Mouse (Mus musculus): ENCODE measurements around the gene Serpini1. TPM values are rescaled to one million over a fixed set of nuclear protein-coding genes. Genes with fewer than 3 reads are reported as not detected.

Gene Serpini1
- polyA plus RNA-seq, 1 experiment from 2014 or later, result 139 TPM

DNA sequence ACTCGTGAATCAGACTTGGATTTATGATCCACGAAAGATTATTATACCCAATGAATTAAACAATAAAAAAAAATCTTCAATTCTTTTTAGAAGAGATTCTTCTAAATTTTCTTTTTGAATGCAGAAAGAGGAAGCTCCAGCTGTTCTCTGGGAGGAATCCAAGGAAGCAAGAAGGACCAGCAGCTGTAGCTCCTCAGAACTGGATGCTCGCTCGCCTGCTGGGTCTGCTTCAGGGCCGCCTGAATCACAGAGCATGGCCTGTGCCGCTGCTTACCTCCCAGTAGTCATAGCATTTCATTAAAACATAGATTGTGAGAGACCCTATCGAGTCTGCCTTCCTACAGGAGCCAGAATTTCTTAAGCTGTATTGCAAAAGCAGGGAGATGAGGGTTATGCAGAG is 53.7 kb downstream of the Serpini1 start:
- no peaks in the 10 kb centered on the region for H3K9me3 ChIP-seq (ENCODE audit: control insufficient read depth, low read length)
- H3K36me3 ChIP-seq (ENCODE audit: control insufficient read depth, insufficient read depth, low read length), result no peaks in the 10 kb centered on the region
- no peak for DNase-seq
- no peak overlapping the region for H3K9ac ChIP-seq (replicated peaks; ENCODE audit: low read length)
- 85% methylated on average over 7 of the region's 7 CpGs for WGBS
- H3K4me2 ChIP-seq (ENCODE audit: low read length), result no peak overlapping the region
- ATAC-seq (ENCODE audit: low FRiP score, low TSS enrichment), result no peak
- no peak overlapping the region for H3K4me3 ChIP-seq (replicated peaks; ENCODE audit: low read depth, low read length)
- no peak overlapping the region for H3K27ac ChIP-seq (replicated peaks; ENCODE audit: low read depth, low read length)
- no peaks in the 10 kb centered on the region for H3K4me1 ChIP-seq (ENCODE audit: control insufficient read depth, insufficient read depth, low read length)
- no peaks in the 10 kb centered on the region for H3K27me3 ChIP-seq (ENCODE audit: control insufficient read depth, insufficient read depth, low read length)

DNA sequence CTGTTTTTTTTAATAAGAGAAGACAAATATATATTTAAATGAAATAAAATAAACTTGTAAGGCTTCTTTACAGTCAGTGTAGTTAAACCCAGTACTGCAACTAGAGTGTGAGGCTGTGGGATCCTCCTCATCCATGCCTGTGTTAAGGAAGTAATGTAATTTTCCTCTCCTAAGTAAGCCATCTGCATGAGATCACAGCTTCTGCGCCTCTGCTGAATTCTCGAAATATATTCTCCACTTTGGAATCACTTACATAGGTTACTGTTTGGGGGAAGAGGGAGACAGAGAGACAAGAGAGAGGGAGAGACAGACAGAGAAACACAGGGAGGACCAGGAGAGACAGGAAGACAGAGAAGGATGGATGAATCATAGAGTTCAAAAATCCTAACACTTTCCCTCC is 67.3 kb downstream of the Serpini1 start:
- no peak for ATAC-seq (ENCODE audit: low FRiP score, low TSS enrichment)
- no peak overlapping the region for H3K4me3 ChIP-seq (replicated peaks; ENCODE audit: low read depth, low read length)
- H3K4me2 ChIP-seq (ENCODE audit: low read length), result no peak overlapping the region
- no peaks in the 10 kb centered on the region for H3K27me3 ChIP-seq (ENCODE audit: control insufficient read depth, insufficient read depth, low read length)
- H3K36me3 ChIP-seq (ENCODE audit: control insufficient read depth, insufficient read depth, low read length), result 0 out of 2 replicates have a peak, but pooled peaks cover 6% of the 10 kb centered on the region
- no peaks in the 10 kb centered on the region for H3K9me3 ChIP-seq (ENCODE audit: control insufficient read depth, low read length)
- H3K4me1 ChIP-seq (ENCODE audit: control insufficient read depth, insufficient read depth, low read length), result no peaks in the 10 kb centered on the region
- H3K27ac ChIP-seq (replicated peaks; ENCODE audit: low read depth, low read length), result no peak overlapping the region
- DNase-seq, result no peak
- no peak overlapping the region for H3K9ac ChIP-seq (replicated peaks; ENCODE audit: low read length)
- WGBS, result 93% methylated on average over 2 of the region's 2 CpGs

DNA sequence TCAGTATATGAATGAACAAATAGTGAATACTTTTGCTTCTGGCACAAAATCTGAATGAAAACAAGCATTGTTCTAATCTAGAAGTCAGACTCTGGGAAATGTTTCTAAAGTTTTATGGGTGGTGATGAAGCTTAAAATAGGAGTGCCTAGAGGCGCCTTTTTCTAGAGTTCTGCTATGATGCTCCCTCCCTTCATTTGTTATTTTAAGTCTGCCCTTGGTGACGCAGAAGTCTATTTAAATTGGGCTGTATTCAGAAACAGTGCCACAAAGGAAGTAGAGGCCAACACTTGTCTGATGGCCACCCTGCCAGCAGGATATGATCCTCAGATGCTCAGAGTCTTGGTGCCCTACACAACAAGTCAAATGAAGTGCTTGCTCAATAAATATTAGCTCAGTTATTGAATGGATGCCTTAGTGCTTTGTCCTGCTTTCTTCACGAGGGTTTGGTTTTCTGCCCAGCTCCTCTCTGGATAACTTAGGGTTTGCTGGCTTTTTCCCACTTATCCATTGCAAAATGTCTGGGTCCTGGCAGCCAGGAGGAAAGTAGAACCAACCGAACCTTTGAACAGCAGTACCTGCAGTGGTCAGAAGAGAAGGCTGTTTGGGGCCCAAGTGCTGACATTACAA is 73.8 kb downstream of the Serpini1 start:
- Histone ChIP-seq H3K4me2 (ENCODE audit: low read length) (no peak overlapping the region), H3K36me3 (ENCODE audit: control insufficient read depth, insufficient read depth, low read length) (0 out of 2 replicates have a peak, but pooled peaks cover 6% of the 10 kb centered on the region), H3K27me3 (ENCODE audit: control insufficient read depth, insufficient read depth, low read length) (no peaks in the 10 kb centered on the region), H3K4me3 (replicated peaks; ENCODE audit: low read depth, low read length) (no peak overlapping the region), H3K4me1 (ENCODE audit: control insufficient read depth, insufficient read depth, low read length) (peaks cover 3% of the 10 kb centered on the region; the same call in 1 of the 2 replicates), H3K9me3 (ENCODE audit: control insufficient read depth, low read length) (no peaks in the 10 kb centered on the region), H3K9ac (replicated peaks; ENCODE audit: low read length) (no peak overlapping the region), H3K27ac (replicated peaks; ENCODE audit: low read depth, low read length) (no peak overlapping the region)
- ATAC-seq (ENCODE audit: low FRiP score, low TSS enrichment) (no peak), DNase-seq (no peak)
- WGBS, result 81% methylated on average over 4 of the region's 4 CpGs

DNA sequence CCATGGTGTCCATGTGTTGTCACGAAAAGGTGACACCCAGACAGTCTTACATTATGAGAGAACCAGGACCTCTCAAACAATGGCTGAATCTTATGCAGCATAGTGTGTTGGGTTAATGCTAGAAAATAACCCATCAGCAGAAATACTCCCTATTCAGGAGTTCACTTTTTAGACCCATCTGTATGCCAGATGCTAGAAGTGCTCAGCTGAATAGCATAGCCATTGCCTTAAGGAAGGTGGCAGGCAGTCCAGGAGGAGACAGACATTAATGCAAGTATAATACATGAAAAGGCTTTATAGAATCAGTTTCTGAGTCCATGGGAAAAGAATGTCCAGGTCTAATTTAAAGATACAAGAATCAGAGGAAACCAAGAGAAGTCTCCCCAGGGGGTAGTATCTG is 75.9 kb downstream of the Serpini1 start:
- no peak for ATAC-seq (ENCODE audit: low FRiP score, low TSS enrichment)
- H3K4me2 ChIP-seq (ENCODE audit: low read length), result no peak overlapping the region
- H3K27ac ChIP-seq (replicated peaks; ENCODE audit: low read depth, low read length), result no peak overlapping the region; the same call in 1 of the 2 replicates

DNA sequence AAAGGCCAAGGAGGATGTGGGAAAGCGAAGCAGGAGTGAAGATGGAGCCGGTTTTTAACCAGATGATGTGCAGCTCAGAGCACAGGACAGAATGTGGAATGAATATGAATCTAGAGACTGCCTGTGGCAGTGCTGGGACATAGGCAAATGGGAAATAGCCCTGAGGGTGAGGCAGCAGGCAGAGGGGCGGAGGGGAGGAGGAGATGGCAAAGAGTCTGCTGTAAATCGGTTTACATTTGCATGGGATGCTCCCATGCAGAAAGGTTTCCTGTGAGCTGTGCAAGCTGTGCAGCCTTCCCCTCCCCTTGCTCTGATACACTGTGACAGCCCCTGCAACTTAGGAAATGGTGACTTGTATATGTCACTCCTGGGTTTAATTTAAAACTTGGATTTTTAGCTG is 76.3 kb downstream of the Serpini1 start:
- H3K4me3 ChIP-seq (replicated peaks; ENCODE audit: low read depth, low read length), result no peak overlapping the region
- H3K27me3 ChIP-seq (ENCODE audit: control insufficient read depth, insufficient read depth, low read length), result no peaks in the 10 kb centered on the region
- WGBS, result 44% methylated on average over 4 of the region's 4 CpGs
- peak; percentile 40 for DNase-seq
- H3K4me1 ChIP-seq (ENCODE audit: control insufficient read depth, insufficient read depth, low read length), result peaks cover 3% of the 10 kb centered on the region; the same call in 1 of the 2 replicates
- no peak overlapping the region for H3K4me2 ChIP-seq (ENCODE audit: low read length)
- no peak overlapping the region for H3K27ac ChIP-seq (replicated peaks; ENCODE audit: low read depth, low read length)
- peak; percentile 31; the same call in 1 of the 2 replicates for ATAC-seq (ENCODE audit: low FRiP score, low TSS enrichment)
- H3K36me3 ChIP-seq (ENCODE audit: control insufficient read depth, insufficient read depth, low read length), result 0 out of 2 replicates have a peak, but pooled peaks cover 6% of the 10 kb centered on the region
- no peak overlapping the region for H3K9ac ChIP-seq (replicated peaks; ENCODE audit: low read length)
- no peaks in the 10 kb centered on the region for H3K9me3 ChIP-seq (ENCODE audit: control insufficient read depth, low read length)

More for the DNA sequence above, 75.9 kb downstream of the Serpini1 start:
- 88% methylated on average over 1 of the region's 1 CpGs for WGBS
- no peak for DNase-seq
- H3K4me1 ChIP-seq (ENCODE audit: control insufficient read depth, insufficient read depth, low read length), result peaks cover 3% of the 10 kb centered on the region; the same call in 1 of the 2 replicates
- H3K36me3 ChIP-seq (ENCODE audit: control insufficient read depth, insufficient read depth, low read length), result 0 out of 2 replicates have a peak, but pooled peaks cover 6% of the 10 kb centered on the region
- H3K9ac ChIP-seq (replicated peaks; ENCODE audit: low read length), result no peak overlapping the region
- H3K9me3 ChIP-seq (ENCODE audit: control insufficient read depth, low read length), result no peaks in the 10 kb centered on the region
- H3K4me3 ChIP-seq (replicated peaks; ENCODE audit: low read depth, low read length), result no peak overlapping the region
- no peaks in the 10 kb centered on the region for H3K27me3 ChIP-seq (ENCODE audit: control insufficient read depth, insufficient read depth, low read length)

DNA sequence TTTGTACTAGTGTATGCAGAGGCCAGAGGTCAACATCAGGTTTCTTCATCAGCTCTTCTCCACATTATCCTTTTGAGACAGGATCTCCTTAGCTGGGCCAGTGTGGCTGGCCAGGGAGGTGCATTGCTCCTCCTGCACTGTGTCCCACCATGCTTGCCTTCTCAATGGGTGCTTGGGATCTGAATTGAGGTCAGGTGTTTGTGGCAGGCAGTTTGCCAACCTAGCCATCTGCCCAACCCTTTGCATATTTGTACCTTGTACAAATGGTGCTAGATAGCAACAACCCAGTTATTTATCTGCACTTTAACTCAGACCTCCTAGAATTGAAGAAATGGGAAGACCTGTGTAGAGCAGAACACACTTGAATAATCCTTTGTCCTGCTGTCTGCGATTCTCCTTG is 78.3 kb downstream of the Serpini1 start:
- H3K36me3 ChIP-seq (ENCODE audit: control insufficient read depth, insufficient read depth, low read length), result peaks cover 3% of the 10 kb centered on the region; the same call in 1 of the 2 replicates
- 96% methylated on average over 1 of the region's 1 CpGs for WGBS
- no peak for ATAC-seq (ENCODE audit: low FRiP score, low TSS enrichment)

DNA sequence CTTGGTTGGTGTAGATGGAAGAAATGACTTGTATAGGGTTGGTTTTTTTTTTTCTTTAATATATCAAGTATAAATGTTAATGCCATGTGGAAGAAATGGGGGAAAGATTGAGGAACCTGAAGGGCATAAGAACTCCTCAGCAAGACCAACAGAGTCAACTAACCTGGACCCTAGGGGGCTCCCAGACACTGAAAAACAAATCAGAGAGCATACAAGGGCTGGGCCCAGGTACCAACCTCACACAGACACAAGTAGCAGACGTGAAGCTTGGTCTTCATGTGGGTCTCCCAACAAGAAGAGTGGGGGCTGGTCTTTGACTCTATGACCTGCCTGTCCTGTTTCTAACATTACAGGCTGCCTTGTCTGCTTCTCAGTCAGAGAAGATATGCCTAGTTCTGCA is 82.2 kb downstream of the Serpini1 start:
- no peak for ATAC-seq (ENCODE audit: low FRiP score, low TSS enrichment)
- no peak overlapping the region for H3K4me2 ChIP-seq (ENCODE audit: low read length)
- no peak overlapping the region for H3K9ac ChIP-seq (replicated peaks; ENCODE audit: low read length)
- no peak overlapping the region for H3K4me3 ChIP-seq (replicated peaks; ENCODE audit: low read depth, low read length)
- H3K4me1 ChIP-seq (ENCODE audit: control insufficient read depth, insufficient read depth, low read length), result no peaks in the 10 kb centered on the region
- no peak for DNase-seq
- H3K36me3 ChIP-seq (ENCODE audit: control insufficient read depth, insufficient read depth, low read length), result peaks cover 7% of the 10 kb centered on the region; the same call in 1 of the 2 replicates
- H3K27me3 ChIP-seq (ENCODE audit: control insufficient read depth, insufficient read depth, low read length), result no peaks in the 10 kb centered on the region
- WGBS, result 93% methylated on average over 1 of the region's 1 CpGs
- H3K9me3 ChIP-seq (ENCODE audit: control insufficient read depth, low read length), result no peaks in the 10 kb centered on the region
- no peak overlapping the region for H3K27ac ChIP-seq (replicated peaks; ENCODE audit: low read depth, low read length)

More for the DNA sequence above, 78.3 kb downstream of the Serpini1 start:
- Histone ChIP-seq H3K9me3 (ENCODE audit: control insufficient read depth, low read length) (no peaks in the 10 kb centered on the region), H3K4me2 (ENCODE audit: low read length) (no peak overlapping the region), H3K4me1 (ENCODE audit: control insufficient read depth, insufficient read depth, low read length) (peaks cover 3% of the 10 kb centered on the region; the same call in 1 of the 2 replicates), H3K9ac (replicated peaks; ENCODE audit: low read length) (no peak overlapping the region), H3K27ac (replicated peaks; ENCODE audit: low read depth, low read length) (no peak overlapping the region), H3K4me3 (replicated peaks; ENCODE audit: low read depth, low read length) (no peak overlapping the region), H3K27me3 (ENCODE audit: control insufficient read depth, insufficient read depth, low read length) (no peaks in the 10 kb centered on the region)
- DNase-seq, result no peak

DNA sequence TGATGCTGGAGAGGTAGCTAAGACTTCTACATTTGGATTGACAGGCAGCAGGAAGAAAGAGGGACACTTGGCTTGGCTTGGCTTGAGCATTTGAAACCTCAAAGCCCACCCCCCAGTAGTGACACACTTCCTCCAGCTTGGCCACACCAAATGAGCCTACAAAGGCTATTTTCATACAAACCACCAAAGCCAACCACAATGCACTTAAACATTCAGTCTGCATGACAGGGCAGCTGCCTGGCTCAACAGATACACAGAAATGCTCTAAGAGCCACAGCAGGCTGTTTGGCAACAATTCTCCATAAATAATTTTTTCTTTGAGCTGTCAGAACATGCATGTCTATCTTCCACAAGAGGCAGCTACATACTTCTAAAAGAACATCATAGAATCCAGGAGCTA is 90.2 kb downstream of the Serpini1 start:
- Histone ChIP-seq H3K4me2 (ENCODE audit: low read length) (no peak overlapping the region), H3K27me3 (ENCODE audit: control insufficient read depth, insufficient read depth, low read length) (no peaks in the 10 kb centered on the region), H3K4me3 (replicated peaks; ENCODE audit: low read depth, low read length) (no peak overlapping the region), H3K27ac (replicated peaks; ENCODE audit: low read depth, low read length) (no peak overlapping the region), H3K9me3 (ENCODE audit: control insufficient read depth, low read length) (no peaks in the 10 kb centered on the region), H3K4me1 (ENCODE audit: control insufficient read depth, insufficient read depth, low read length) (no peaks in the 10 kb centered on the region), H3K36me3 (ENCODE audit: control insufficient read depth, insufficient read depth, low read length) (no peaks in the 10 kb centered on the region), H3K9ac (replicated peaks; ENCODE audit: low read length) (no peak overlapping the region)
- ATAC-seq (ENCODE audit: low FRiP score, low TSS enrichment) (no peak), DNase-seq (no peak)

DNA sequence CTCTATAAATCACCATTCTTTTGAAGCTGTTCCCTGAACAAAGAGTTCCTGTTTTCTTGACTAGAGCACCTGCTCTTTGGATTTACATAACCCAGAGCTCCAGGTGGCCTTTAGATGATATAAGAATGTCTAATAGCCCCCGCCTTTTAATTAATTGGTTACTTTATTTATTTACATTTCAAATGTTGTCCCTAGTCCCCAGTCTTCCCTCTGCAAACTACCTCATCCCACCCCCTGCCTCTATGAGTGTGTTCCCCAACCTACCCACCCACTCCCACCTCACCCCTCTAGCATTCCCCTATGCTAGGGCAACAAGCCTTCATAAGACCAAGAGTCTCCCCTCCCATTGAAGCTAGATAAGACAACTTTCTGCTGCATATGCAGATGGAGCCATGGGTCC is 90.9 kb downstream of the Serpini1 start:
- DNase-seq, result no peak
- Histone ChIP-seq H3K36me3 (ENCODE audit: control insufficient read depth, insufficient read depth, low read length) (no peaks in the 10 kb centered on the region), H3K9me3 (ENCODE audit: control insufficient read depth, low read length) (no peaks in the 10 kb centered on the region), H3K4me3 (replicated peaks; ENCODE audit: low read depth, low read length) (no peak overlapping the region), H3K4me2 (ENCODE audit: low read length) (no peak overlapping the region), H3K9ac (replicated peaks; ENCODE audit: low read length) (no peak overlapping the region), H3K27ac (replicated peaks; ENCODE audit: low read depth, low read length) (no peak overlapping the region), H3K4me1 (ENCODE audit: control insufficient read depth, insufficient read depth, low read length) (no peaks in the 10 kb centered on the region), H3K27me3 (ENCODE audit: control insufficient read depth, insufficient read depth, low read length) (no peaks in the 10 kb centered on the region)
- ATAC-seq (ENCODE audit: low FRiP score, low TSS enrichment), result no peak
- 85% methylated on average over 1 of the region's 1 CpGs for WGBS
